ENCODE assay signal across 23 mouse cellular contexts in the genomic region with DNA sequence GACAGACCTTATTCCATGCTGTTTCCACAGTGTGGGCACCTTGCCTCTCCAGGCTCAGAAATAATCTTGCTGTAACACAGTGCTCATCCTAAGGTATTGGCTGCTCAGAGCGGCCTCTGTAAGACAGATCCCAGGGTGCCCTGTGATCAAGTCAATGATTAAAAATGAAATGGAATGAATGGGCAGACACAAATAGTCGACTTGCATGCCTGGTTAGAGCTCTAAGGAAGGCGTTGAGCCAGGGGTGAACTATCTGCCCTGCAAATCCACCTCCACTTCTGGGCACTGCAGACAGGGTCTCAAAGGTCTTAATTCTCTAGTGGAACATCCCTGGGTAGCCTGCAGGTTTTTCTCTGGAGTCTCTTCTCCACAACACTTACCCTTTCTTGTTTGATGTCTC.
DNase-seq lines count a peak whose midpoint lies in the region.
"Had no signal": no experiment of that assay in that cellular context is flagged by ENCODE, and none has a peak within 500 bp of the region (broad histone marks: within the 10 kb centered on the region; RNA-seq: fewer than 3 reads in every experiment).

No protein-coding gene starts in this region.

- no peak overlapping the region for H3K4me3 ChIP-seq in heart, embryonic 10.5 days
- H3K4me3 ChIP-seq: embryonic facial prominence, embryonic 13.5 days; forebrain, embryonic 12.5 days; hindbrain, embryonic 13.5 days; limb, embryonic 12.5 days; megakaryocyte, embryonic 14.5 days; midbrain, embryonic 12.5 days had no signal

- 74% methylated on average over 3 of the region's 3 CpGs for WGBS in heart, embryonic 10.5 days

- peak; percentile 62 for DNase-seq in heart, embryonic 10.5 days (ENCODE audit: low spot score)
- no peak for DNase-seq in heart, adult 18-20 months
- peak; percentile 0 for DNase-seq in urinary bladder, postnatal 25 days (ENCODE audit: low spot score)
- DNase-seq in urinary bladder, postnatal 10 days (ENCODE audit: low spot score) = no peak
- DNase-seq in kidney, postnatal 14 days = peak; percentile 72
- DNase-seq in adrenal gland, postnatal 25 days = no peak
- DNase-seq in right cerebral cortex, postnatal 14 days = no peak
- DNase-seq: adrenal gland, postnatal 14 days; cerebellum, adult 11-12 months; cerebellum, adult 9-11 months; embryo, embryonic 11 days; gastrocnemius, postnatal 10 days; heart, postnatal 4 days; liver, postnatal 0 days; lung, postnatal 4 days; thymus, adult 2 months; thymus, postnatal 36 days had no signal

- no peak overlapping the region for H3K27ac ChIP-seq in heart, embryonic 10.5 days
- H3K27ac ChIP-seq: embryonic facial prominence, embryonic 13.5 days; forebrain, embryonic 12.5 days; hindbrain, embryonic 13.5 days; limb, embryonic 12.5 days; midbrain, embryonic 12.5 days had no signal

- no peaks in the 10 kb centered on the region for H3K36me3 ChIP-seq in heart, embryonic 10.5 days
- H3K36me3 ChIP-seq: embryonic facial prominence, embryonic 13.5 days; forebrain, embryonic 12.5 days; hindbrain, embryonic 13.5 days; limb, embryonic 12.5 days; midbrain, embryonic 12.5 days had no signal

- H3K27me3 ChIP-seq in heart, embryonic 10.5 days (ENCODE audit: insufficient read depth, poor library complexity, severe bottlenecking) = no peaks in the 10 kb centered on the region
- H3K27me3 ChIP-seq: embryonic facial prominence, embryonic 13.5 days; forebrain, embryonic 12.5 days; hindbrain, embryonic 13.5 days; limb, embryonic 12.5 days; midbrain, embryonic 12.5 days had no signal

- peaks cover 6% of the 10 kb centered on the region; the same call in 1 of the 2 replicates for H3K4me1 ChIP-seq in heart, embryonic 10.5 days
- H3K4me1 ChIP-seq: embryonic facial prominence, embryonic 13.5 days; forebrain, embryonic 12.5 days; hindbrain, embryonic 13.5 days; limb, embryonic 12.5 days; midbrain, embryonic 12.5 days had no signal

- no peaks in the 10 kb centered on the region for H3K9me3 ChIP-seq in heart, embryonic 10.5 days
- H3K9me3 ChIP-seq: embryonic facial prominence, embryonic 13.5 days; forebrain, embryonic 12.5 days; hindbrain, embryonic 13.5 days; limb, embryonic 12.5 days; midbrain, embryonic 12.5 days had no signal

Comparison
In these comparisons a context has a peak if more than half of its experiments do, and no peak if none do; other contexts are left out.
1. DNase-seq: peak in heart, embryonic 10.5 days (single experiment), urinary bladder, postnatal 25 days (single experiment) and kidney, postnatal 14 days (single experiment); none in heart, adult 18-20 months (0 of 2), urinary bladder, postnatal 10 days (single experiment), adrenal gland, postnatal 25 days (single experiment) and right cerebral cortex, postnatal 14 days (single experiment).